Mouse (Mus musculus): ENCODE results near the gene Trip12. TPM values are rescaled to one million over a fixed set of nuclear protein-coding genes. Genes with fewer than 3 reads are reported as not detected.
A peak's percentile ranks its signal among the peaks of the same experiment; 100 is the strongest.

Gene Trip12
- 76.2 and 83.1 TPM in 2 replicates for polyA plus RNA-seq (2016; fragmentation: Nextera tagmentation; extraction: Ambion mirVana)

GRCm38 (mm10) chr1:84840018-84840664 is at the start of gene Trip12:
TSS of gene Trip12 (minus strand) at chr1:84840516.
- Histone ChIP-seq H3K4me3 (replicated peaks) (peak within 1 kb of the TSS; percentile 91), H3K9me3 (no peaks in the 10 kb centered on the region), H3K9ac (replicated peaks) (peak within 1 kb of the TSS; percentile 94), H3K27ac (peak within 1 kb of the TSS; percentile 97), H3K36me3 (no peaks in the 10 kb centered on the region), H3K4me2 (peak within 1 kb of the TSS; percentile 72), H3K4me1 (replicated peaks) (peaks cover 6% of the 10 kb centered on the region), H3K27me3 (no peaks in the 10 kb centered on the region)
- WGBS = 0% methylated on average over 38 of the region's 39 CpGs
- ATAC-seq (ENCODE audit: insufficient number of reproducible peaks, insufficient read depth, low FRiP score, low TSS enrichment, low read depth) = 0 out of 2 replicates have a peak, but pooled peaks have one; percentile 18

GRCm38 (mm10) chr1:84890005-84890393 is 49.7 kb upstream of the Trip12 start:
- ATAC-seq (ENCODE audit: insufficient number of reproducible peaks, insufficient read depth, low FRiP score, low TSS enrichment, low read depth) = no peak
- no peak overlapping the region for H3K4me2 ChIP-seq
- no peaks in the 10 kb centered on the region for H3K36me3 ChIP-seq
- H3K9ac ChIP-seq (replicated peaks) = no peak overlapping the region
- 37% methylated on average over 7 of the region's 7 CpGs for WGBS
- H3K27ac ChIP-seq = no peak overlapping the region
- H3K4me1 ChIP-seq (replicated peaks) = no peaks in the 10 kb centered on the region
- no peaks in the 10 kb centered on the region for H3K27me3 ChIP-seq
- H3K4me3 ChIP-seq (replicated peaks) = no peak overlapping the region
- no peaks in the 10 kb centered on the region for H3K9me3 ChIP-seq

- Histone ChIP-seq H3K9me3 (no peaks in the 10 kb centered on the region), H3K4me3 (replicated peaks) (no peak overlapping the region), H3K27ac (no peak overlapping the region), H3K36me3 (no peaks in the 10 kb centered on the region), H3K27me3 (no peaks in the 10 kb centered on the region), H3K9ac (replicated peaks) (no peak overlapping the region), H3K4me2 (no peak overlapping the region), H3K4me1 (replicated peaks) (no peaks in the 10 kb centered on the region)
- WGBS = 66% methylated on average over 8 of the region's 8 CpGs
- ATAC-seq (ENCODE audit: insufficient number of reproducible peaks, insufficient read depth, low FRiP score, low TSS enrichment, low read depth) = no peak
Measured at GRCm38 (mm10) chr1:84889330-84890004, 49.2 kb upstream of the Trip12 start.

- H3K4me1 ChIP-seq (replicated peaks) = peaks cover 4% of the 10 kb centered on the region; the same call in 1 of the 2 replicates
- no peak for ATAC-seq (ENCODE audit: insufficient number of reproducible peaks, insufficient read depth, low FRiP score, low TSS enrichment, low read depth)
- H3K9me3 ChIP-seq = no peaks in the 10 kb centered on the region
- no peak overlapping the region for H3K9ac ChIP-seq (replicated peaks)
- 84% methylated on average over 6 of the region's 6 CpGs for WGBS
- no peak overlapping the region for H3K27ac ChIP-seq
- no peak overlapping the region for H3K4me2 ChIP-seq
- H3K4me3 ChIP-seq (replicated peaks) = no peak overlapping the region
- H3K27me3 ChIP-seq = no peaks in the 10 kb centered on the region
- no peaks in the 10 kb centered on the region for H3K36me3 ChIP-seq
Measured at GRCm38 (mm10) chr1:84885921-84886320, 45.6 kb upstream of the Trip12 start.

GRCm38 (mm10) chr1:84885174-84885573 is 44.9 kb upstream of the Trip12 start:
- no peak overlapping the region for H3K9ac ChIP-seq (replicated peaks)
- H3K4me3 ChIP-seq (replicated peaks) = no peak overlapping the region
- 84% methylated on average over 3 of the region's 3 CpGs for WGBS
- ATAC-seq (ENCODE audit: insufficient number of reproducible peaks, insufficient read depth, low FRiP score, low TSS enrichment, low read depth) = no peak
- no peak overlapping the region for H3K27ac ChIP-seq
- H3K36me3 ChIP-seq = no peaks in the 10 kb centered on the region
- H3K4me2 ChIP-seq = no peak overlapping the region
- peaks cover 4% of the 10 kb centered on the region; the same call in 1 of the 2 replicates for H3K4me1 ChIP-seq (replicated peaks)
- no peaks in the 10 kb centered on the region for H3K27me3 ChIP-seq
- no peaks in the 10 kb centered on the region for H3K9me3 ChIP-seq

GRCm38 (mm10) chr1:84883889-84884288 is 43.6 kb upstream of the Trip12 start:
- no peaks in the 10 kb centered on the region for H3K36me3 ChIP-seq
- H3K9ac ChIP-seq (replicated peaks) = no peak overlapping the region
- H3K27me3 ChIP-seq = no peaks in the 10 kb centered on the region
- no peaks in the 10 kb centered on the region for H3K9me3 ChIP-seq
- no peak for ATAC-seq (ENCODE audit: insufficient number of reproducible peaks, insufficient read depth, low FRiP score, low TSS enrichment, low read depth)
- no peak overlapping the region for H3K4me2 ChIP-seq
- WGBS = 75% methylated on average over 4 of the region's 4 CpGs
- peaks cover 4% of the 10 kb centered on the region; the same call in 1 of the 2 replicates for H3K4me1 ChIP-seq (replicated peaks)
- H3K4me3 ChIP-seq (replicated peaks) = no peak overlapping the region
- H3K27ac ChIP-seq = no peak overlapping the region

- Histone ChIP-seq H3K9ac (replicated peaks) (no peak overlapping the region), H3K4me2 (no peak overlapping the region), H3K4me3 (replicated peaks) (no peak overlapping the region), H3K36me3 (no peaks in the 10 kb centered on the region), H3K27ac (no peak overlapping the region), H3K4me1 (replicated peaks) (peaks cover 4% of the 10 kb centered on the region; the same call in 1 of the 2 replicates), H3K9me3 (no peaks in the 10 kb centered on the region), H3K27me3 (no peaks in the 10 kb centered on the region)
- WGBS = 95% methylated on average over 4 of the region's 4 CpGs
- no peak for ATAC-seq (ENCODE audit: insufficient number of reproducible peaks, insufficient read depth, low FRiP score, low TSS enrichment, low read depth)
Measured at GRCm38 (mm10) chr1:84882937-84883336, 42.6 kb upstream of the Trip12 start.

GRCm38 (mm10) chr1:84882066-84882532 is 41.8 kb upstream of the Trip12 start:
- no peak for ATAC-seq (ENCODE audit: insufficient number of reproducible peaks, insufficient read depth, low FRiP score, low TSS enrichment, low read depth)
- Histone ChIP-seq H3K4me3 (replicated peaks) (no peak overlapping the region), H3K27ac (no peak overlapping the region), H3K4me1 (replicated peaks) (peaks cover 4% of the 10 kb centered on the region; the same call in 1 of the 2 replicates), H3K9me3 (no peaks in the 10 kb centered on the region), H3K4me2 (no peak overlapping the region), H3K9ac (replicated peaks) (no peak overlapping the region), H3K27me3 (no peaks in the 10 kb centered on the region), H3K36me3 (no peaks in the 10 kb centered on the region)
- 39% methylated on average over 2 of the region's 2 CpGs for WGBS

- Histone ChIP-seq H3K4me3 (replicated peaks) (no peak overlapping the region), H3K27ac (no peak overlapping the region), H3K9me3 (no peaks in the 10 kb centered on the region), H3K4me1 (replicated peaks) (peaks cover 4% of the 10 kb centered on the region; the same call in 1 of the 2 replicates), H3K27me3 (no peaks in the 10 kb centered on the region), H3K36me3 (no peaks in the 10 kb centered on the region), H3K4me2 (no peak overlapping the region), H3K9ac (replicated peaks) (no peak overlapping the region)
- ATAC-seq (ENCODE audit: insufficient number of reproducible peaks, insufficient read depth, low FRiP score, low TSS enrichment, low read depth) = no peak
- WGBS = 73% methylated on average over 11 of the region's 11 CpGs
Measured at GRCm38 (mm10) chr1:84881248-84882065, 41.1 kb upstream of the Trip12 start.

GRCm38 (mm10) chr1:84879571-84880120 is 39.3 kb upstream of the Trip12 start:
- Histone ChIP-seq H3K4me2 (no peak overlapping the region), H3K4me1 (replicated peaks) (peaks cover 4% of the 10 kb centered on the region; the same call in 1 of the 2 replicates), H3K36me3 (no peaks in the 10 kb centered on the region), H3K27ac (no peak overlapping the region), H3K27me3 (no peaks in the 10 kb centered on the region), H3K4me3 (replicated peaks) (no peak overlapping the region), H3K9me3 (no peaks in the 10 kb centered on the region), H3K9ac (replicated peaks) (no peak overlapping the region)
- WGBS = 92% methylated on average over 8 of the region's 8 CpGs
- ATAC-seq (ENCODE audit: insufficient number of reproducible peaks, insufficient read depth, low FRiP score, low TSS enrichment, low read depth) = no peak

GRCm38 (mm10) chr1:84877590-84877989 is 37.3 kb upstream of the Trip12 start:
- no peak for ATAC-seq (ENCODE audit: insufficient number of reproducible peaks, insufficient read depth, low FRiP score, low TSS enrichment, low read depth)
- H3K27ac ChIP-seq = no peak overlapping the region
- H3K4me2 ChIP-seq = no peak overlapping the region
- no peak overlapping the region for H3K9ac ChIP-seq (replicated peaks)
- peaks cover 4% of the 10 kb centered on the region; the same call in 1 of the 2 replicates for H3K4me1 ChIP-seq (replicated peaks)
- WGBS = 100% methylated on average over 2 of the region's 2 CpGs
- H3K36me3 ChIP-seq = no peaks in the 10 kb centered on the region
- no peaks in the 10 kb centered on the region for H3K9me3 ChIP-seq
- H3K27me3 ChIP-seq = no peaks in the 10 kb centered on the region
- H3K4me3 ChIP-seq (replicated peaks) = no peak overlapping the region
